17 mouse cellular contexts compared by ENCODE assay signal in genomic region chr2:12384389-12384788, GRCm38 (mm10).
"Had no signal": no experiment of that assay in that cellular context is flagged by ENCODE, and none has a peak within 500 bp of the region (broad histone marks: within the 10 kb centered on the region; RNA-seq: fewer than 3 reads in every experiment).

No protein-coding gene starts in this region.

- H3K9ac ChIP-seq: kidney, embryonic 15.5 days; liver, embryonic 13.5 days; midbrain, embryonic 12.5 days had no signal

- H3K4me2 ChIP-seq: kidney, embryonic 15.5 days; liver, embryonic 13.5 days; midbrain, embryonic 12.5 days had no signal

- H3K27me3 ChIP-seq: kidney, embryonic 15.5 days; liver, embryonic 13.5 days; midbrain, embryonic 12.5 days had no signal

- H3K4me3 ChIP-seq: kidney, embryonic 15.5 days; left cerebral cortex, adult 2 months; liver, embryonic 13.5 days; midbrain, embryonic 12.5 days had no signal

- DNase-seq: kidney, adult 8-10 months; kidney, postnatal 10 days; kidney, postnatal 36 days; layer of hippocampus, postnatal 36 days; liver, embryonic 13.5 days; lung, adult 2 months; lung, postnatal 14 days; lung, postnatal 4 days; right cerebral cortex, postnatal 14 days; right cerebral cortex, postnatal 4 days; thymus, adult 2 months; thymus, postnatal 14 days; thymus, postnatal 4 days had no signal

- H3K9me3 ChIP-seq: kidney, embryonic 15.5 days; liver, embryonic 13.5 days; midbrain, embryonic 12.5 days had no signal

- H3K27ac ChIP-seq: kidney, embryonic 15.5 days; left cerebral cortex, adult 2 months; liver, embryonic 13.5 days; midbrain, embryonic 12.5 days; stomach, postnatal 0 days had no signal

- H3K4me1 ChIP-seq: kidney, embryonic 15.5 days; midbrain, embryonic 12.5 days had no signal
